8 mouse cellular contexts compared by ENCODE assay signal in genomic region chr6:127329191-127330014, GRCm38 (mm10).
A peak's percentile ranks its signal among the peaks of the same experiment; 100 is the strongest.
DNase-seq lines count a peak whose midpoint lies in the region; ATAC-seq lines count a peak whose summit lies in the region.

No protein-coding gene starts in this region.

- H3K9ac ChIP-seq in heart, embryonic 12.5 days: peak overlapping the region; percentile 70
- H3K9ac ChIP-seq in heart, embryonic 15.5 days: peak overlapping the region; percentile 51
- H3K9ac ChIP-seq in lung, embryonic 16.5 days (ENCODE audit: low read length): peak overlapping the region; percentile 67

- H3K4me3 ChIP-seq in heart, embryonic 12.5 days: peak overlapping the region; percentile 53
- H3K4me3 ChIP-seq in heart, embryonic 15.5 days: peak overlapping the region; percentile 54
- H3K4me3 ChIP-seq in lung, embryonic 16.5 days (ENCODE audit: low read length): peak overlapping the region; percentile 43

- no peaks in the 10 kb centered on the region for H3K27me3 ChIP-seq in heart, embryonic 12.5 days (replicated peaks)
- no peaks in the 10 kb centered on the region for H3K27me3 ChIP-seq in heart, embryonic 15.5 days
- no peaks in the 10 kb centered on the region for H3K27me3 ChIP-seq in lung, embryonic 16.5 days (ENCODE audit: control insufficient read depth, insufficient read depth, low read depth, low read length)

- intact Hi-C loops in heart, postnatal 14 days (cut with DNase I): loop anchor here (10.0 kb wide), 1 partner anchor 185 kb away; no protein-coding TSS in a partner anchor

- H3K4me1 ChIP-seq in heart, embryonic 12.5 days (replicated peaks): peaks cover 61% of the 10 kb centered on the region
- H3K4me1 ChIP-seq in heart, embryonic 15.5 days (replicated peaks): peaks cover 51% of the 10 kb centered on the region
- peaks cover 45% of the 10 kb centered on the region for H3K4me1 ChIP-seq in lung, embryonic 16.5 days (replicated peaks; ENCODE audit: control insufficient read depth, insufficient read depth, low read length)

- 52% methylated on average over 20 of the region's 20 CpGs for WGBS in heart, embryonic 12.5 days
- WGBS in heart, embryonic 15.5 days: 47% methylated on average over 20 of the region's 20 CpGs
- WGBS in lung, embryonic 16.5 days: 41% methylated on average over 20 of the region's 20 CpGs

- H3K9me3 ChIP-seq in heart, embryonic 12.5 days (replicated peaks): no peaks in the 10 kb centered on the region
- H3K9me3 ChIP-seq in heart, embryonic 15.5 days (replicated peaks): no peaks in the 10 kb centered on the region
- H3K9me3 ChIP-seq in lung, embryonic 16.5 days (ENCODE audit: control insufficient read depth, low read length): no peaks in the 10 kb centered on the region

- DNase-seq in heart, postnatal 14 days: no peak
- DNase-seq in Muller cell, postnatal 12 days (ENCODE audit: inconsistent ontology term): peak; percentile 82
- DNase-seq in ovary, postnatal 14 days (ENCODE audit: low spot score): no peak
- DNase-seq in testis, postnatal 10 days (ENCODE audit: low spot score): no peak
- no peak for DNase-seq in adrenal gland, postnatal 4 days (ENCODE audit: low spot score in 2 of 2)

- H3K36me3 ChIP-seq in heart, embryonic 12.5 days: no peaks in the 10 kb centered on the region
- H3K36me3 ChIP-seq in heart, embryonic 15.5 days: no peaks in the 10 kb centered on the region
- H3K36me3 ChIP-seq in lung, embryonic 16.5 days (ENCODE audit: control insufficient read depth, insufficient read depth, low read length): no peaks in the 10 kb centered on the region

- peak overlapping the region; percentile 96 for H3K27ac ChIP-seq in heart, embryonic 12.5 days (ENCODE audit: poor library complexity, severe bottlenecking)
- peak overlapping the region; percentile 98 for H3K27ac ChIP-seq in heart, embryonic 15.5 days
- H3K27ac ChIP-seq in lung, embryonic 16.5 days (ENCODE audit: low read length): peak overlapping the region; percentile 99

- peak; percentile 15 for ATAC-seq in heart, embryonic 12.5 days (ENCODE audit: insufficient number of reproducible peaks, low FRiP score)
- ATAC-seq in heart, embryonic 15.5 days (replicated peaks; ENCODE audit: insufficient number of reproducible peaks, insufficient read depth, low FRiP score, low read depth): no peak
- ATAC-seq in lung, embryonic 16.5 days (ENCODE audit: low read depth): peak; percentile 27

- H3K4me2 ChIP-seq in heart, embryonic 12.5 days: peak overlapping the region; percentile 82
- peak overlapping the region; percentile 88 for H3K4me2 ChIP-seq in heart, embryonic 15.5 days
- peak overlapping the region; percentile 61 for H3K4me2 ChIP-seq in lung, embryonic 16.5 days (ENCODE audit: low read depth, low read length)
